Comparison of ENCODE assay signal across 11 mouse cellular contexts in genomic region chr2:128503136-128503935, GRCm38 (mm10).
DNase-seq lines count a peak whose midpoint lies in the region; ATAC-seq and TF ChIP-seq lines count a peak whose summit lies in the region.
"Had no signal": no experiment of that assay in that cellular context is flagged by ENCODE, and none has a peak within 500 bp of the region (broad histone marks: within the 10 kb centered on the region; RNA-seq: fewer than 3 reads in every experiment).

No protein-coding gene starts in this region.

- TF ChIP-seq CTCF in kidney, adult 2 months (conservative IDR thresholded peaks at IDR 0.05; ENCODE audit: insufficient read depth, insufficient read length, low read depth, low read length), result no peak

- no peak overlapping the region for H3K27ac ChIP-seq in kidney, adult 2 months (ENCODE audit: insufficient read depth, low read depth, low read length)
- H3K27ac ChIP-seq in heart, embryonic 13.5 days (replicated peaks), result 0 out of 2 replicates have a peak overlapping the region, but pooled peaks have one; percentile 12
- H3K27ac ChIP-seq: hindbrain, embryonic 12.5 days; liver, embryonic 15.5 days had no signal

- no peaks in the 10 kb centered on the region for H3K36me3 ChIP-seq in kidney, adult 2 months (ENCODE audit: control insufficient read depth, insufficient read depth, low read length)
- no peaks in the 10 kb centered on the region for H3K36me3 ChIP-seq in heart, embryonic 13.5 days
- H3K36me3 ChIP-seq: G1E; hindbrain, embryonic 12.5 days; liver, embryonic 15.5 days had no signal

- no peaks in the 10 kb centered on the region for H3K27me3 ChIP-seq in kidney, adult 2 months (replicated peaks; ENCODE audit: control insufficient read depth, insufficient read depth, low read length)
- H3K27me3 ChIP-seq in heart, embryonic 13.5 days (replicated peaks), result no peaks in the 10 kb centered on the region; the same call in 1 of the 2 replicates
- H3K27me3 ChIP-seq: hindbrain, embryonic 12.5 days; liver, embryonic 15.5 days had no signal

- DNase-seq in cerebellum, adult 9-11 months, result no peak
- peak; percentile 16 for DNase-seq in kidney, adult 2 months
- no peak for DNase-seq in kidney, postnatal 36 days
- DNase-seq in Muller cell, postnatal 12 days (ENCODE audit: inconsistent ontology term), result peak; percentile 33
- no peak for DNase-seq in neural tube, embryonic 10.5 days (ENCODE audit: extremely low spot score, low spot score)
- no peak for DNase-seq in right cerebral cortex, postnatal 14 days

- no peaks in the 10 kb centered on the region for H3K4me1 ChIP-seq in kidney, adult 2 months (ENCODE audit: control insufficient read depth, insufficient read depth, low read length)
- H3K4me1 ChIP-seq in heart, embryonic 13.5 days, result peaks cover 26% of the 10 kb centered on the region
- H3K4me1 ChIP-seq: hindbrain, embryonic 12.5 days; liver, embryonic 15.5 days had no signal

- ATAC-seq in cerebellum, adult (ENCODE audit: insufficient number of reproducible peaks, low FRiP score, low TSS enrichment), result peak; percentile 49; the same call in 1 of the 2 replicates
- no peak for ATAC-seq in heart, embryonic 13.5 days (ENCODE audit: extremely low read depth, insufficient number of reproducible peaks, low FRiP score, low TSS enrichment)

- H3K9me3 ChIP-seq in heart, embryonic 13.5 days, result peaks cover 6% of the 10 kb centered on the region; the same call in 1 of the 2 replicates
- H3K9me3 ChIP-seq: G1E; hindbrain, embryonic 12.5 days; liver, embryonic 15.5 days had no signal

- 72% methylated on average over 2 of the region's 2 CpGs for WGBS in kidney, adult 2 months
- WGBS in heart, embryonic 13.5 days, result 62% methylated on average over 2 of the region's 2 CpGs

- H3K4me3 ChIP-seq in kidney, adult 2 months (ENCODE audit: insufficient read depth, low read depth, low read length), result no peak overlapping the region
- H3K4me3 ChIP-seq in heart, embryonic 13.5 days, result no peak overlapping the region
- H3K4me3 ChIP-seq: hindbrain, embryonic 12.5 days; liver, embryonic 15.5 days had no signal

- H3K4me2 ChIP-seq in heart, embryonic 13.5 days, result no peak overlapping the region
- H3K4me2 ChIP-seq: hindbrain, embryonic 12.5 days; liver, embryonic 15.5 days had no signal

- no peak for TF ChIP-seq POLR2A in kidney, adult 2 months (IDR thresholded peaks at IDR 0.05; ENCODE audit: low read depth, low read length)

- H3K9ac ChIP-seq in heart, embryonic 13.5 days, result no peak overlapping the region
- H3K9ac ChIP-seq: hindbrain, embryonic 12.5 days; liver, embryonic 15.5 days had no signal

Comparison
In these comparisons a context has a peak if more than half of its experiments do, and no peak if none do; other contexts are left out.
1. DNase-seq: peak in kidney, adult 2 months (single experiment) and Muller cell, postnatal 12 days (single experiment); none in cerebellum, adult 9-11 months (single experiment), kidney, postnatal 36 days (0 of 2), neural tube, embryonic 10.5 days (single experiment) and right cerebral cortex, postnatal 14 days (single experiment).